Mouse (Mus musculus) ES-E14 (cell line): ENCODE results near the gene Supt5.

ENCODE experiments used
- MAFK ChIP-seq: IDR thresholded peaks from 2 replicates; pipeline ENCODE4 v1.6.1; 2014; ENCODE audit warnings: mild to moderate bottlenecking, low read depth, low read length, inconsistent platforms; ENCODE audit not compliant: insufficient read depth
- ZC3H11A ChIP-seq: IDR thresholded peaks from 2 replicates; pipeline ENCODE4 v1.6.1; 2012; ENCODE audit warnings: low read depth, mild to moderate bottlenecking, inconsistent platforms, low read length, borderline replicate concordance
- ZNF384 ChIP-seq: IDR thresholded peaks from 2 replicates; pipeline ENCODE4 v1.6.1; 2012; ENCODE audit warnings: low read depth, low read length, inconsistent platforms

DNA sequence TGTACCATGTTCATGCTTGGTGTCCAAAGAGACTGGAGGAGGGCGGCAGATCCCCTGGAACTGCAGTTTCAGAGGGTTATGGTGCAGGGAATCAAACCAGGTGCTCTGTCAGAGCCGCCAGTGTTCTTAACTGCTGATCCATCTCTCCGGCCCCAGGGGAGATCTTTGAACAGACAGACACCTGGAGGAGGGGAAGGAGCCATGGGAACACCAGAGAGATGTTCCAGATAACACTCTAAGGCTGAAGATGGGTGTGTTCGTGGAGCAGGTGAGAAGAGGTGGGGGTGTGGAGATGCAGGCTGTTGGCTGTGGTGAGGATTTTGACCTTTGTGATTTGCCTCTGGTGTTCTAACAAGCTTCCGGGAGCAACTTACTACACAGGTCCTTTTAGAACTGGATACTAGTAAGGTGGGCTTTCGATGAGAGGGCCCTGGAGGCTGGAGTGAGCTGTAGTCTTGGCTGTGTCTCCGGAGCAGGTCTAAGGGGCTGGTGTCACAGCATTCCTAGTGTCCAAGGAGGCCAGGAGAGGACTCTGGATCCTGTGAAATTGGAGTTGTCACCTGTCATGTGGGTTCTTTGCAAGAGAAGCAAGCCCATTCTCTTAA is 35.4 kb upstream of the Supt5 start:
- TF ChIP-seq MAFK, result no peak
- TF ChIP-seq ZNF384, result no peak
- TF ChIP-seq ZC3H11A, result no peak
